Mouse (Mus musculus) left cerebral cortex, postnatal 10 days (tissue): ENCODE data around the gene Rdh8. TPM values are rescaled to one million over a fixed set of nuclear protein-coding genes. Genes with fewer than 3 reads are reported as not detected.

Experiments
- DNase-seq, 2 experiments: peaks; one replicate each; pipeline ENCODE4 v3.0.0; 2021 to 2022; ENCODE audit warnings: low spot score in 2 of 2, mixed read lengths in 1 of 2; ENCODE audit errors: extremely low spot score in 1 of 2
- intact Hi-C: fragments of 180-260 bp; cut with DNase I; formaldehyde crosslinking; loops from one replicate; pipeline ENCODE4 v1.15.1; 2025
- total RNA-seq, 2 experiments: library from RNA; stranded (reverse); gene quantifications; 2 replicates each; pipeline ENCODE4 v1.2.3; 2021

Rdh8 gene
- total RNA-seq = not detected

DNA sequence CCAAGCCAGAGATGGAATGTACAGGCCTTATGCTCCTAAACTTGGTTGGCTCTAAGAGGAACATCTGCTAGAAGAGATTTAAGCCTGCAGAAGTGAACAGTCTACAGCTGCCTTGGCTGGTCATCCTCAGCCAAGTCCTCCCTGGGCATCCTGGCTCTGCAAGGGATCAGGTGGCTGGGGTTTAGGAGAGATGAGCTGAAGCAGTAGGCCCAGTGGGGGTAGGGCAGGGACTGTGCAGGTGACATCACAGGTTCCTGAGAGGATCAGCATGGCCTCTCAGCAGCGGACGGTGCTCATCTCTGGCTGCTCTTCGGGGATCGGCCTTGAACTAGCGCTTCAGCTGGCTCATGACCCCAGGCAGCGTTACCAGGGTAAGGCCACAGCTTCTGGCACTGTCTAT, at the start of gene Rdh8:
Rdh8 (plus strand) TSS at position 268 of the 400 bp plus-strand sequence.
- no peak for DNase-seq
- intact Hi-C loops = no loop called here

DNA sequence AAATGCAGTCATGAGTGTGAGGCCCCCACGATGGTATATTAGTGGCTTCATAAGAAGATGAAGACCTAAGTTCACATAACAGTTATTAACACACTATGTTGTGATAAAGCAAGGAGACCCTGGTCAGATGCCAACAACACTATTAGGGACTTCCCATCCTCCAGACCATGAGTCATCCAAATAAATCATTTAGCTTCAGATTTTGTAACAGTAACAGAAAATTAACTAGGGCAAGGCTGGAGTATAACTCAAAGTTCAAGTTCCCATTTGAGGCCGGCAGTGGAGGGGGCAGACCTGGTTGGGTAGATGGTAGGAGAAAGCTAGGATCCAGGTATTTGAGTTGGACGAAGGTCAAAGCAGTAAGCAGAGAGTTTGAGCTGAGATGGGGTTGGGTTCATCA, 37.0 kb upstream of the Rdh8 start:
- intact Hi-C loops = no loop called here
- no peak for DNase-seq

DNA sequence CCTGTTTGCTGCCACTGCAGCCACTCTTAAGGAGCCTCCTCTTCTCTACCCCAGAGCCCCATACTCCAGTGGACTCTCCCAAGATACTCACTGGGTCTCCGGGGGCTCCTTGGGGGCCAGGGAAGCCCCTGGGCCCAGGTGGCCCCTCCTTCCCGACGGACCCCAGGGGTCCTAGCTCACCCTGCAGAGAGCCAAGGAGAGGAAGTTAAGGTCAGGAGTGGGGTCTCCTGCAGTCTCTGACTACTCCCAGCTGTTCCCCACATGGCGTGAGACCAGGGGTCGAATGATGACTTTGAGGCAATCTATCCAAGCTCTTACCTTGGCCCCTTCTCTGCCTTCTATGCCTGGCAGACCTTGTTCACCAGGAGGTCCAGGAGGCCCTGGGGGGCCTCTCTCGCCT, 33.2 kb upstream of the Rdh8 start:
- no peak for DNase-seq
- intact Hi-C loops = no loop called here

DNA sequence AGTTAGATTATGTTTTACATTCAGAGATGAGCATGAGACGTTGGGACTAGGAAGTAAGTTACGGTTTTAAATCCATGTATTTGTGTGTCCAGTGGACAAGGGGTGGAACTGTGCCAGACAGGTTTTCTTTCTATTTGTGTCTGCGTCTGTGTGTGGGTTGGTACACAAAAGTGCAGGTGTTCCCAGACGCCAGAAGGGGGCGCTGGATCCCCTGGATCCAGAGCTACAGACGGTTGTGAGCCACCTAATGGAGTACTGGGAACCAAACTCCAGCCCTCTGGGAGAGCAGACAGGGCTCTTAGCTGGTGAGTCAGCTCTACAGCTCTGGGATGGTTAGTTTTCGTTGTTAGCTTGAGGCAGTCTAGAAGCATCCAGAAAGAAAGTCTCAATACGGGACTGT, 30.3 kb upstream of the Rdh8 start:
- intact Hi-C loops = no loop called here
- no peak for DNase-seq

DNA sequence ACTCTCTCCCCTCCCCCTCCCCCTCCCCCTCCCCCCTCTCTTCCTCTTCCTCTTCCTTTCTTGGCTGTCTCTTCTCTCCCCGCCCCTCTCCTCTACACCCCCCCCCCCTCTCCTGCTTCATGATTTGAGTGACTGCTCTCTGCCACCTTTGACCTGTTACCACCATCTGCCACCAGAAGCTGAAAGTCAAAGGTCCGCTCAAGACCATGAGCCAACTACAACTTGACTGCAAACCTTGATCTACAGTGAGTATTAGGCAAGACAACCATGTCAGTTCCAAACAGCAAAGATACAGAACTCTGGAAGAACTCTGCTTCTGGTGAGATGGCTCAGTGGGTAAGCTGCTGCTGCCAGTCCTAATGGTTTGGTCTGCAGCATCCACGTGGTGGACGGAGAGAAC, 28.7 kb upstream of the Rdh8 start:
- DNase-seq = no peak
- intact Hi-C loops = no loop called here

DNA sequence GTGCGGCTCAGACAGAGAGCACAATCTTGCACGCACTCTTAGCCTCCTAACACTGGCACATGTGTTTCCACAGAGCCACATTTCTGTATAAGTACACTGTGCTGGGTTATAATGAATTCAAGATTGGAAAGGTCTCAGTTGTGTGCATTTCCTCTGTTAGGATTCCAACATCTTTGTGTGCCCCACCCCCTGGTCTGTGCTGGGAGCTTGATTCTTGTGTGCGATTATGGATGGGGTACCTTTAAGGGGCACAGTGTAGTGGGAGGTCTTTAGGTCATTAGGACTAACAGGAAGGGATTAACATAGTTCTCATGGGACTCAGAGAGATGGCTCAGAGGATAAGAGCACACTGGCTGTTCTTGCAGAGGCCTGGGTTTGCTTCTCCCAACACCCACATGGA, 28.0 kb upstream of the Rdh8 start:
- intact Hi-C loops = no loop called here
- no peak for DNase-seq

DNA sequence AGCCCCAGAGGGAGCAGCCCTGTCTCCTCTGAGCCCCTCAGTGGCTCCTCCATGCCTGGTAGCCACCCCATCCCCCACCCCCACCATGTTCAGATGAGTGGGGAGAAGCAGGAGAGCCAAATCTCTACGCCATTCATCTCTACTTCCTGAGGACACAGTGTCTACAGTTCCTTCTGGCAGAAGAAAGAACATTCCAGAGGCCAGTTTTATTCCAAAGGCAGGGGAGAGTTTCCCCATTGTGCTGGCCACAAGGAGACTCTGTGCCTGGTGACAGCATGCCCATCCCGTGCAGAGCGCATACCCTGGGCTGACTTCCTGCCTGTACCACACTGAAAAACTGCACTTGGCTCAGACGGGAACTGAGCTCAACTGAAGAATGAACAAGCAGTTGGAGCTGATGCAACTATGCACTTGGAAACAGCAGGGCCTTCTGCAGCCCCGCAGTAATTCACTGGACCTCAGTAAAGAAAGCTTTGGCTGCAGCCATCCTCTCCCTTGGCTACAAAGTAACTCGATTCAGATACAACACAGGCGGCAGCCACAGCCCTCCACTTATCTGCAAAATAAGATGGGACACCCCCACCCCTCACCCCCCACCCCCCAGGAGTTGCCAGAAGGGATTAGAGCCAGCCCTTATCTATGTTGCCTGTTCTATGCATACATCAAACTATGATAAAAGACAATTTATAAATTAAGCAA, 24.0 kb upstream of the Rdh8 start:
- intact Hi-C loops = no loop called here
- DNase-seq = peak; percentile 67 to 72

DNA sequence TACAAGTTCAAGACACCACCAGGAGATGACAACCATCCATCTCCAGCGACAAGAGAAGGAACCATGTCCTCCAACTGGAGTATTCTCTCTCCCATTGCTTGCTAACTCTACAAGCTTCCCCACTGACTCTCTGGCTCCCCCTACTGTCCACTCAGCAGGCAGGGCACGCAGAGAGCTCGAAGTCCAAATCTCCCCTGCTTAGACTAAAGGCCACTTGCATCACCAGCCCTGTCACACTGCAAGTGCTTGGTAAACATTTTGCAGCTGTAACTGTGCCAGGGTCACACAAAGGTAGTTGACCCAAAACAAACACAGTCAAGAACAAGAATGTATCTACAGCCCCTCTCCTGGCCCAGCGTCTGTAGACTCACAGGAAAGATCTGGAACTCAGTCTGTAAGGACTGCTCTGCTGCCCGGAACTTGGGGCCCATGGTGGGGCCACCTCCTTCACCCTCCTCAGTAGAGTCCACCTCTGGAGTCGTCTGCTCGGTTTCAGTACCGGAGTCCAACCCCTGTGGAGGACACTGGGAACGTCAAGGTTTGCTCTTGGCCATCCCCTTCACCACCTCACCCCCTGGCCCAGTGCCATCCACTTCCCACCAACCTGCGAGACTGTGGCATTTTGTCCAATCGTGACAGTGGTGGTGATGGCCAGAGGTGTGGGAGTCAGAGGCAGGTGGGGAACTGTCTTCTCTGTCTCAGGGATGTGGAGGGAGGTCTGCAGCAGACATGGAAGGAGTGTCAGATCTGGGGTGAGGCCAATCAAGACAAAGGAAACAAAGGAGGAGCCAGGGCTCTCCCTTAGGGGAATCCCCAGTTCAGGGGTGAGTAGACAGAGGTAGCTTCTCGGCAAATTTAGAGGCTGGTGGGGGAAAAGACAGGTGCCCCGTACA, 13.8 kb upstream of the Rdh8 start:
- intact Hi-C loops = no loop called here
- peak; percentile 24 to 61 for DNase-seq

DNA sequence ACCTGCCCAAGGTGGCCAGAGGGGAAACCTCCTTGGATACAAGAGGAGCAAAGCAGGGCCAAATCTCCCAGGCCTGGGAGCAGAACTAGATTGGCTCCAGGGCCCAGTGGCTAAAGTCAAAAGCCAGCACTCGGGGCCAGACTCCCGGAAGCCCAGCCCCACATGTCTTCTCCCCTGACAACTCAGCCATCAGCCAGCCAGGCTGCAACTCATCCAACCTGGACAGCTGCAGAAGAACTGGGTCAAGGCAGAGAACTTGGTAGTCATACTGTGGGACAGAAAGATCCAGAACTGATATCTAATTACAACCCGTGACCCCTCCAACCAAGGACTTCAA, 13.2 kb upstream of the Rdh8 start:
- no peak for DNase-seq
- intact Hi-C loops = no loop called here

DNA sequence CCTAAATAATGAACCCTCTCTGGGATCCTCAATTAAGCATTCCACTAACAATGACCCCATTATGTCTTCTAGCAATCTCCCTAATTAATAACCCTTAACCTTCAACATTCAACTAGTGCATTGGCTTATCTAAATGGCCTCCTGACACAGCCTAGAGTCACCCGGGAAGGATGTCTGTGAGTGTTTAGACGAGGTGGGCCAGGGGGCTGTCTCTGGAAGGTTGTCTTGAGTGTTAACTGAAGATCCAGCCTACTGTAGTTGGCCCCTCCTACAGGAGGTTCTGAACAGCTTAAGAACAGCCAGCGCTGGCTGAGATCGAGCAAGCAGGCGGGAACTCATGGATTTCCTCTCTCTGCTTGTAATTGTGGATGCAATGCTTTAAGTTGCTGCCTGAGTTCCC, 12.6 kb upstream of the Rdh8 start:
- DNase-seq = no peak
- intact Hi-C loops = no loop called here

DNA sequence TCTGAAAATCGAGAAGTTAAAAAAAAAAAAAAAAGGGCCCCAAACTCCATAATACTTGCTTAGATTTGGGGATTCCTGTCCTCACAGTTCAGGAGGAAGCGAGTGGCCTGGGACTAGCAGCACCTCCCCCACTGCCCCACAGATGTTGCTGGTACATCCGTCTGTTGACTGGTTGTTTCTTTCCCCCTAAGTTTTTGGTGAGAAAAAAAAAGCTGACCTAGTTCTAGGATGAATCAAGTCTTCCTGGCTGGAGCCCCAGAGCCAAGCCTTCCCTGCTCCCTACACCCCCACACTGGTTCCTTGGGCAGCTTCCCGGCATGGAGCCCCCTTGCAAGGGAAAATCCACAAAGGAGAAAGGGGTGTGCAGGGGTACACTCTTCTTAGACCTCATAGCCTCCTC, 8.0 kb upstream of the Rdh8 start:
- peak in 1 of 2 experiments; percentile 48 for DNase-seq
- intact Hi-C loops = loop anchor here (5.0 kb wide), 1 partner anchor 53 kb away; no protein-coding TSS in a partner anchor

DNA sequence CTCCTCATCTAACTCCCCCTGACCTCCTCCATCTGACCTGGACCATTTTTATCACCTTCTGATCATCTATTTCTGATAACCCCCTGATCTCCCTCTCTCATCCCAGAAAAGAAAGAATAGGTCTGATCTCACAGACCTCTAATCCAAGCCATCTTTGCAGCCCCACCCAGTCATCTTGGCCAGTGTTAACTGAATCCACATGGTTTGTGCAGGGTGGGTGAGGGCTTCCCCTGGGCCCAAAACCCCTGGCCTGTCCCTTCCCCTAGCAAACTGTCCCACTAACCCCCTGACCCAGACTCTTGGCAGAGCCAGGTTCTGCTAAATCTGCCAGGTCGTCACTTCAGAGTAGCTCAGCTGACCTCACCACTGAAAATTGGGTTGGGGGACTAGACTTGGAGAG, 7.5 kb upstream of the Rdh8 start:
- no peak for DNase-seq
- intact Hi-C loops = loop anchor here (5.0 kb wide), 1 partner anchor 53 kb away; no protein-coding TSS in a partner anchor

DNA sequence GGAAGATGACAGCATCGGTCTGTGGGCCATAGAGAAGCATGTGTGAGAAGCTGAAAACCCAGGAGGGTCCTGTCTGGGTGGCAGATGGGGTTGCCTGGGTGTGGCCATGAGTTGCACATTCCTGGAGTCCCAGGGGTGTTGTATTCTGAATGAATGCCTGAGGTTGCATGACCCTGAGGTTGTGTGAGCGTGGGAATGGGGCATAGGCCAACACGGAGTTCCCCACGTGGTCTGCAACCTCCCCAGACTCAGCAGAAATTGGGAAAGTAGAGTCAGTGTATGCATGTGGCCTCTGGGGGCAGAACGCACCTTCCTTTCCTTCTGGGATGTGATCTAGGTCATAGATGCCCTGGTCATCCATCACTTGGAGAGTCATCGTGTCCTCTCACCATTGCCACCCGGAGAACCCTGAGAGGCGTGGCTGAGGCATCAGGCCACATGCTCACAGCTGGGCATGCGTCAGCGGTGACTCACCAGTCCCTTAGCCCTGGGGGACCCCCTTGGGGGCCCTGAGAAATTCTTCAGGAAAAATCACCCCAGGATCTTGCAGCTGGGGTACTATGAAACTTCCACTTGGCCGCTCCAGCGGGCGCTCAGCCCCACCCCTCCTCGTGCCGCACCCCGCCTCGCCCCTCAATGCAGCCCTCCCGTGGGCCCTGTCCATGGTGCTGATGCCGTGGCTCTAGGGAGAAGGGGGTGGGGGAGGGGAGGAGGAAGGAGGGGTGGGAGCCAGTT, 5.6 kb upstream of the Rdh8 start:
- peak in 1 of 2 experiments; percentile 59 for DNase-seq
- intact Hi-C loops = loop anchor here (5.0 kb wide), 1 partner anchor 55 kb away; no protein-coding TSS in a partner anchor

DNA sequence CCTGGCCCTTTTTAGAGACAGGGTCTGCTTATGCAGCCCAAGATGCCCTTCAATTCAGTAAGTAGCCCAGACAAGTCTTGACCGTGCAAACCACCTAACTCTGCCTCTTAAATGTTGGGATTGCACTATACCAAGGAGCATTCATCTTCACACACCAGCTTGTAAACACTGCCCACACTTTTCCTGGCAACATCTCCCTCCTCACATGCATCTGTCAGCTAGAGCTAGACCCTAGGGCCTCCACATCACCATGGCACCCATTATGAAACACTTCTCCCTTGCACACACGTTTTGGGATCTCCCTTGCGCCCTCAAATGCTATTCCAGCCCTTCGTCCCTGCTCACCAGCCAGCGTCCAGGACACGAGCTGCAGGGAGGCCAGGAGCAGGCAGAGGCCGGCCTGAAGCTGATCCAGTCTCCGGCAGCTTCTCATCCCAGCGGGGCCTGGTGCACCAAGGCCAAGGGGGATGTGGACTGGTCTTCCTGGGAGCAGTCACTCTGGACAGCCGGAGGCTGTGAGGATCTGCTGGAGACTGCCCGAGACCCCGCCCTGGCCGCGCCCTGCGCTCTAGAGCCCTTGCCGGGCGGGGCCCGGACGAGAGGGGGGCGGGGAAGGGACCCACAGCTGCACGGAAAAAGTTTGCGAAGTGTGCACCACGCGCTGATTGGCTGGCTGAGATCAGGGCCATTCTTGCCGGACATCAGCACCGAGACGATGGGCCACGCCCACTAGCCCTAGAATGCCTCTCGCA, 3.6 kb upstream of the Rdh8 start, which contains the start of gene Col5a3:
Col5a3 (minus strand) TSS at position 547 of the 752 bp plus-strand sequence.
- peak in 1 of 2 experiments; percentile 79 for DNase-seq
- intact Hi-C loops = loop anchor here (5.0 kb wide), 1 partner anchor 57 kb away; no protein-coding TSS in a partner anchor

DNA sequence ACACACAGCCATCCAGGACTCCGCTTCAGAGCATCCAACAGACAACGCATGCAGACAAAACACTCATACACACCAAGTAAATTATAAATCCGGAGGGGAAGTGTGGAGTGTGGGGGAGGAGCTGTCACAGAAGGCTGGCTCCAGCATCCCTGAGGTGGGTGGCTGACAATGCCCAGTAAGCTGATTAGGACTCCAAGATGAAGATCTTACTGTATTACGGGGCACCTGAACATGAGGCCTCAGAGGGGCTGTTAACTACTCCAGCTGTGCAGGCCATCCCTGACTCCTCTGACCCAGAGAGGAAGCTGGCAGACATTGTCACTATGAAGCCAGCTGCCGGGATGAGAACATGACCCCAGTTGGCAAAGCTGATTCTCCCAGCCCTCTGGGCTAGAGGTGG, 1.7 kb downstream of the Rdh8 start:
- intact Hi-C loops = no loop called here
- DNase-seq = no peak

DNA sequence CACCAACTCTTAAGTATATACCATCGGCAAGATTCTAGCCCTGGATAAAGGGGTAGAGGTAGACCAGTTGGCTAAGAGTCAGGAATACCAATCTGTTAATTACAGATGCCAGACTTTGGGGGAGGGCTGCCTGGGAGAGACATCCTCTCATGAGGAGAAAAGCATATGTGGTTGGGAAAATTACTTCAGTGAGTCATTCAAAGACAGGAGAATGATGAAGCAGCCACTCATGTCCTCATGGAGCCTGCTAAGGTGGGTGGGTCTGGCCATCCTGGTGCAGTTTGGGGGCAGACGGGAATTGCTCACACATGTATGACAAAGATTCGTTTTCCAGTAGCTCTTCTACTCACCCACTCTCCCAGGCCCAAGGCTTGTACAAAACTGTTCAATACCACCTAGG, 4.5 kb downstream of the Rdh8 start:
- DNase-seq = no peak

DNA sequence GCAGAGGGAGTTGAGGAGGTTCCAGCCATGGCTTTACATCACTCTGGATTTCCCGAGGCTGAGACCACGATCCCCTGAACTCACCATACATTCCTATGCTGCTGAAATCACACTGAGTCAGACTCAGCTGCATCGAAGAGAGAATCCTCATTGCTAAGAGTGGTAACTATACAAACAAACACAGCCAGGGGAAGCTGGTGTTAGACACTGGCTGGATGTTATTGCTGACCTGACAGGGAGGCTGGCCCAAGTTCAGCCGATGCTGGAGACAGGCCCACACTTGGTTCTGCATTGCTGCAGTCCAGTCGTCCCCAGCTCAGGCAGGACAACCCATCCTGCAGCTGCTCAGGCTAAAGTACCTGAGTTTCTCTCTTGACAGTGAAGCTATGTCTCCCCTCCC, 7.5 kb downstream of the Rdh8 start:
- intact Hi-C loops = no loop called here
- DNase-seq = no peak

More for the DNA sequence above, 4.5 kb downstream of the Rdh8 start:
- intact Hi-C loops = no loop called here

DNA sequence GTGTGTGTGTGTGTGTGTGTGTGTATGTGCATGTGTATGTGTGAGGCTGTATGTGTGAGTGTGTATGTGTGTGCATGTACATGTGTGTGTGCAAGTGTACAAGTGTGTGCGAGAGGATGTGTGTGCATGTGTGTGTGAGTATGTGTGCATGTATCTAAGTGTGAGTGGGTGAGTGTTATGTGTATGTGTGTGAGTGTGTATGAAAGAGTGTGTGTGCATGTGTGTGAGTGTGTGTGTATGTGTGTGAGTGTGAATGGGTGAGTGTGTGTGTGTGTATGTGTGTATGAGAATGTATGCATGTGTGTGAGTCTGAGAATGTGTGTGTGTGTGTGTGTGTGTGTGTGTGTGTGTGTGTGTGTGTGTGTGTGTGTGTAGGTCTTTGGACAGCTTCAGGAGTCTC, 9.8 kb downstream of the Rdh8 start:
- no peak for DNase-seq
- intact Hi-C loops = no loop called here
